Mouse (Mus musculus) heart, postnatal 4 days (tissue): ENCODE measurements around the gene Dab2ip. TPM values are rescaled to one million over a fixed set of nuclear protein-coding genes. Genes with fewer than 3 reads are reported as not detected.

Experiments used
- DNase-seq: peaks from one replicate; pipeline ENCODE4 v3.0.0; 2021
- total RNA-seq, 2 experiments: library from RNA; stranded (reverse); gene quantifications; 2 replicates each; pipeline ENCODE4 v1.2.3; 2021

Gene Dab2ip
- total RNA-seq, 2 experiments from 2014 or later = 54.6 to 55.2 TPM

DNA sequence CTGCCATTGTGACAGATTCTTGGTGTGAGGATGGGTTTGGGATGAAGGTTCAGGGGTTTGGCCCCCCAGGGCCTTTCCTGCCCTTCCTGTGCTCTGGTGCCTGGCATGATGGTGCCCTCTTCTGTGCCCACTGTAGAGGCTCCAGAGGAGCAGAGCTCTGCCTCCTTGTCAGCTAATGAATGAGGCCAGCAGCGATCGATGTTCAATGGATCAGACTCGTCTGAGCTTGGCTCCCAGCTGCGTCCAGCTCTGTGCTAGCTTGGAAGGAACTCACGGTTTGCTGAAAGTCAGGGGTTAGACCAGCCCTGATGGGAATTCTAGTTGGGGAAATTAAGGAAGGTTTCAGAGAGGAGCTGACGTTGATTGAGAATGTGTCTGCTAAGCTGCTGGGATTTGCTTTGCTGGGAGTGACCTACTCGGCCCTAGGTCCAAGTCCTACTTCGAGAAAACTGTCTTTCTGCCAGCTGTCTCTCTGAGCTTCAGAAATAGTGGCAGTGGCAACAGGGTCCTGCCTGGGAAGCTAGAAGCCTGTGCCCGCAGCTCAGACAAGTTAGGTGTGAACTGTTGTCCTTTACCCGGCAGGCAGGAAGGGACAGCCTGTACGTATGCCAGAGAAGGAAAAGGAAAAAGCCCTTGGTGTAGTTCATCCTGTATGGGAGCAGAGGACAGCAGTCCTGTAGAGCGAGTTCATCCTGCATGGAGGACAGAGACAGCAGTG, 65.5 kb downstream of the Dab2ip start:
- DNase-seq = no peak

DNA sequence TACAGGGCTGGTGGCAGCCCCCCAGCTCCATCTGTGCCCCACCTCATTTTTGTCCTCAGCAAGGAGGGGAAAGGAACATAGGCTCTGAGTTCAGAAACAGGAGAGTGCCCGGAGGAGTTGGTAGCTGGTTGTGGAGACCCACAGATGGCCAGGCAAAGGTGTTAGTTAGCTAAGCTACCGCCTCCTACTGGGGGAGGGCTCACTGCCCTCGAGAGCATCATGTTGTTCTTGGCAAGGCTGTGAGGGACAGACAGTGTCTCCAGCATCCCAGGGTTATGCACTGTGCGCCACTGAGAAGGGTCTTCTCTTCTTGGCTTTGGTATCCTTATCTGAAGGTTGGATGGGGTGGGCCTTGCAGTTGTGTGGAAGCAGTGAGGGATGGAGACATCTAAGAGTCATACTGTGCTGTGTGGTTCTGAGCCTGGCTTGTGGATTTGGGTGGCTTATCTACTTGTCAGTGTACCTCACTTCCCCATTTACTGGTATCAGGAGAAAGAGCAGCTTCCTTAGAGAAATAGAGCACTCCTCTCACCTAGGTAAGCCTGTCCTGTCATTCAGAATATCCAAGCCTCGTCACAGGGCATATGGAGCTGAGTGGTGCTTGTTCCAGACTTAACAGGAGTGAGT, 66.4 kb downstream of the Dab2ip start:
- DNase-seq = no peak

DNA sequence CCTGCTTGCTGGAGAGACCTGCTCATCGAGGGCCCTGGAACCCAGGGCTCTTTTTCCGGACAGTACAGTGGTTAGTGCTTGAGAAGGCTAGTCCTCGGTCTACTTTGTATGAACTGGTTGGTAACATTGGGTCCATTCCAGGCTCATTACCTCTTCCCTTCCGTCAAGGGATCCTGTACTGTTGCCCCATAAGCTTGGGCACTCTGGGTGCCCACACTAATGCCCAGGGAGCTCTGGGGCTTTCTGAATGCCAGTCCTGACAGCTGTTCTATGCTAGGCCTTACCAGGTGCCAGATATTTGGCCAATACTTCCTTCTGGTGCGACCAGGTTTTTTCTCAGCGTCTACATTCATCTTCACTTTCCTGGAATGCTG, 66.9 kb downstream of the Dab2ip start:
- no peak for DNase-seq

DNA sequence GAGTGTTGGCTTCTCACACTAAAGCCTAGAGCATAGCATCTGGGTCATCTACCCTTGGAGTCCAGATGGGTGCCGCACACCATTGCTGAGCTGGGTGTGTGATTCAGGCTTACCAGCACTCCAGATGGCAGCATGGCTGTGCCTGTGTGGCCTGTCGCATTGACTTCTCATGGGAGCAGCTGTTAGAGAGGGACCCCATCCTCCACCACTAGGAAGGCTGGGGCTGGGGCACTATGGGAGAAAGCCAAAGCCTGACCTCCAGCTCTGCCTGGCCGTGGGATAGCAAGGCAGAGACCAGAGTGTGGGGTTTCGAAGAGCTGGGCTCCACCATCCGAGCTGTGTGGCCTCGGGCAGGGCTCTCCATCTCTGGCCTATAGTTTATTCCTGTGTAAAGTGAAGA, 67.5 kb downstream of the Dab2ip start:
- DNase-seq = no peak

DNA sequence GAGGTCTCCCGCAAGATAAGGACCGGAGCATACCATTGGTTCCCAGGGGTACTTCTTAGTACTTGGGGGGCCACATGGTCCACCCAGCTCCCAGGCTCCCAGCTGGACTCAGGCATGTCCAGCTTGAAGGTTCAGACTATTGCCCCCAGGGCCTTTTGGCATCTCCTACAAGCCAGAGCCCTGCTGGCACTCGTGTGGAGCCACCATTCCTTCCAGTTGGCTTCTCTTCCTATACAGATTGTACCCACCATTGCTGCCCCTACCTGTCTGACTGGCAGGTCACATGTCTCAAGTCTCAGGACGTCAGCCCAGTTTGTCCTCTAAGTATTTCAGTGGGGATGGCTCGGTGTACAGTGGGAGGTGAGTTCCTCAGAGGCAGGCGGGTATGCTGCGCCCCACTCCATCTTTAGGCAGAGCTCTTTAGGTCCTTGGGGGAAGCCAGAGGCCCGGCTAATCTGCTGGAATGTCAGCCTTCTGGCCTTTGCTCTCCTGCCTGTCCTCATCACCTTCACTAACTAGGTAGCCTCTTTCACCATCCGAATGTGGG, 68.2 kb downstream of the Dab2ip start:
- no peak for DNase-seq

DNA sequence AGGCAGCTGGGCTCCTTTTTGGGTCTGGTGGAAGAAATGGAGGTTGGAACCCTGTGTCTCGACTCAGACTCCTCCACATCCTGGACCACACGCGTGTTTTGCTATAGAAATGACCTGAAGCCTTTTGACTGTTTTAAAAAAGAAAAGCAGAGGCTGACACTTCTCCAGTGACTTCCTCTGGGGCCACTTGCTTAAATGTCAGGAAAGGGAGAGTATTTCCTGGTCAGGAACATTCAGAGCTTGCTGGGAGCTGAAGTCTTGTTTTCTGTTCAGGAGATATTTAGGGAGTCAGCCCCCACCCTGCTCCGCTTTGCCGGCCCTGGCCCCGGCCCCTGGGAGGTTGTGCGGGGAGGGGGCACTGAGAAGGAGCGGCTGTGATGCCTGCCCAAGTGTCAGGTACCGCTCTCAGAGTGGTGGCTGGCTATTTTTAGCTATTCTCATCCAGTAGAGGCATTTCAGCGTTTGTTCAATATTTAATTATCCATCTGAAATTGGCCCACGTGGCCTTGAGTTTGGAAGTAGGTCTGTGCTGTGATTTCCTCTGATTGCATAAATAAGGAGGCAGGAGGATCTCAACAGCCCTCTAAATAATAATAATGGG, 69.3 kb downstream of the Dab2ip start:
- DNase-seq = no peak

DNA sequence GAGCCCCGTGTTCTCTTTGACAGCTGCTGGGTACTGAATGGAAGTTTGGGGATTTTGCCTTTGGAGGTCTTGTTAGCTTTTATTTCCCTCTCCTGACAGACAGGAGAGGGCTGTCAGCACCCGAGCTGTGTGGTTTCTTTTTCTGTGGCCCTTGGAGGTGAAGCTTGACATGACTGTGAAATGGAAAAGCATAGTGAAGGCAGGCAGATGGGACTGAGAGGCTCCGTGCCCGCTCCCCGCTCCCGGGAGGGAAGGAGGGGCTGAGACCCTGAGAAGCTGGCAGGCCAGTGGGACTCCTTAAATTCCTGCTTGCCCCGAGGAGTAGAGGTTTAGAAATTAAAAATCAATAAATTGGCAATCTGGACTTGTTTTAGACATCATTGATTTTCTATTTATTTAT, 70.0 kb downstream of the Dab2ip start:
- DNase-seq = no peak

DNA sequence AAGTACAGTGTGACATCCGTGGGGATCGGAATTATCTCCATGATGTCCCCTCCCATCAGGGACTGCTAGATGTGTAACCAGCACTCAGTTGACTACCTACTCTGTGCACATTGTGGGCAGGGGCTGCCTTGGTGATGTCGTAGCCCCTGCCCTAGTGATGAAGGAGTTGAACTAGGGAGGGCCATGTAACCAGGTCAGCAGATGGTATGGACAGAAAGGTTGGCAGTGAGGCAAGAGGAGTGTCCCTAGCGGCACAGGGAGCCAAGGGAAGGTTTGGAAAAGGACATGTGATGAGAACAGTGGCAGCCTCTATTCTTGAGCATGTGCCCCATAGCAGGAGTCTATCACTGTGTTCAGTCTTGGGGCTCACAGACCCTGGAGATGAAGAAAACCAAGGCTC, 70.6 kb downstream of the Dab2ip start:
- DNase-seq = no peak

- DNase-seq = no peak
Measured at GRCm38 (mm10) chr2:35629126-35629525, 71.1 kb downstream of the Dab2ip start.

GRCm38 (mm10) chr2:35633392-35633791, 75.3 kb downstream of the Dab2ip start:
- DNase-seq = no peak

GRCm38 (mm10) chr2:35634963-35635362, 76.9 kb downstream of the Dab2ip start:
- no peak for DNase-seq

GRCm38 (mm10) chr2:35635541-35635940, 77.5 kb downstream of the Dab2ip start:
- DNase-seq = no peak

- DNase-seq = no peak
Measured at GRCm38 (mm10) chr2:35637880-35638535, 79.9 kb downstream of the Dab2ip start.

DNA sequence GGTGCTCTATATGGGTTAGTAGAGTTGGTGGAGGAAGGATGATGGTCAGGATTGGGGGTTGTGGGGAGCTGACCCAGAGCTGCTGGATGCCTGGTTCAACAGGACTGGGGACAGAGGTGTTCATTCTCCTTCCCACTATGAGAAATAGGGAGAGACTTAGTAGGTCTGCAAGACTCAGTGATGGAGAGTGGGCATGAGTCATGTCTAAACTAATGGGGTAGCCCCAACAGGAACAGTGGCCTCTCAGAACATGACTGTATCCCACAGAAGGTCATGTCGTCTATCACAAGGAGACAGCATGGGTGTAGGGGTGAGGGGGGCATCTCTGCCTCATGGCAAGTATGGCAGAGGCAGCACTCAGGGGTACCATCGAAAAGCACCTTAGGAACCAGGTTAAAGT, 81.7 kb downstream of the Dab2ip start:
- DNase-seq = no peak

- peak; percentile 61 for DNase-seq
Measured at GRCm38 (mm10) chr2:35640576-35640975, 82.5 kb downstream of the Dab2ip start.

- DNase-seq = peak; percentile 59
Measured at GRCm38 (mm10) chr2:35642224-35642623, 84.2 kb downstream of the Dab2ip start.

- DNase-seq = no peak
Measured at GRCm38 (mm10) chr2:35646553-35646952, 88.5 kb downstream of the Dab2ip start.

GRCm38 (mm10) chr2:35649708-35650107, 91.6 kb downstream of the Dab2ip start:
- DNase-seq = peak; percentile 94

GRCm38 (mm10) chr2:35651297-35651731, 93.2 kb downstream of the Dab2ip start:
- peak; percentile 64 for DNase-seq

GRCm38 (mm10) chr2:35652984-35653383, 94.9 kb downstream of the Dab2ip start:
- DNase-seq = no peak

GRCm38 (mm10) chr2:35654795-35655194, 96.7 kb downstream of the Dab2ip start:
- DNase-seq = no peak

DNA sequence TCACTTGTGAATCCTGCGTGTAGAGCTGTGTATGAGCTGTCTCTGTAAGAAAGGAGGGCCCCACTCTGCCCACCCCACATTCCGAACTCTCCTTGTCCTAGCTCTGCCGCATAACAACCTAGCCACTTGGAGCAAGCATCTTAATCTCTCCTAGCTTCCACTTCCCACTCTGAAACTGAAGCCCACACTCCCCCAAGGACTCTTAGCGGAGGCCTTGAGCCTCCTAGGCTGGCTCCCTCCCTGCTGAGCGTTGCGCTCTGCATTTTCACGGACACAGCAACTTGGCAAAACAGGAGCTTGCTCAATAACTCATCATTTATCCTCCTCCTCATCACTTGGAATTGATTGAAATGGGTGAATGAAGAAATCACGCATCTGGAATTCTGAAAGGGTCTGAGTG, 97.9 kb downstream of the Dab2ip start:
- no peak for DNase-seq

DNA sequence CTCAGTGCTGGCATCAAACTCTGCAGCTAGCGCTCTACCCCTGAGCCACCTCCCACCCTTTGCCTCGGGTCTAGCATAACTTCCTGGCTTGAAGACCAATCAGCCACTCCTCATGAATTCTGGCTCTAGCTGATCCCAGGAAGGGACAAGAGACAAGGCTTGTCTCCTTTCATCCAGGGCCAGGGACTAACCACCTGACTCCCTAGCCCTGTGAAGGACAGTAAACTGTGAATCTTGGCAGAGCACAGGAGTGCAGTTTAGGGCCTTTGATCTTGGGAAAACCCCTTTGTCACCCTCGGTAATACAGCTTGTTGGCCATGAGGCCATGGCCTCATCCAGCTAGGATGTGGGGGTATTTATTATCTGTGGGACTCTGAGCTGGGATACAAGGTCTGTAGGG, 100.2 kb downstream of the Dab2ip start:
- DNase-seq = no peak
